Mouse (Mus musculus): ENCODE measurements at regions not wholly inside any gene's neighbourhood (a gene's known extent, or its start where the extent isn't known, plus 50 kb on each side); places are given as distances from the start of the nearest gene placed in this dataset.

GRCm38 (mm10) chr6:103828866-103829265 is 318.5 kb downstream of the Chl1 start:
- TF ChIP-seq CTCF (IDR thresholded peaks at IDR 0.05; ENCODE audit: extremely low read depth, insufficient read depth, low read length) = no peak
- no peak for TF ChIP-seq POLR2A (IDR thresholded peaks at IDR 0.05; ENCODE audit: extremely low read depth, insufficient read depth, low read length)
